Mouse (Mus musculus) gastrocnemius, postnatal 25 days (tissue): ENCODE measurements around the gene Ago1. TPM values are rescaled to one million over a fixed set of nuclear protein-coding genes. Genes with fewer than 3 reads are reported as not detected.

Experiments
- total RNA-seq, 2 experiments: library from RNA; stranded (reverse); gene quantifications; 1 replicate in 1 of 2; 2 replicates in 1 of 2; pipeline ENCODE4 v1.2.3; 2021

The Ago1 gene
- total RNA-seq, 2 experiments from 2014 or later: 5.6 to 6.8 TPM

Other genes with a start within 250 kb of the Ago1 start
- gene Map7d1, start 212.2 kb downstream of the Ago1 start, total RNA-seq: 100 to 1,000 TPM; 166 to 187 TPM
- gene Trappc3, start 206.3 kb downstream of the Ago1 start, total RNA-seq: 10 to 100 TPM; 18.0 to 21.0 TPM
- 1 to 10 TPM in 1 of 2 experiments, under 1 TPM in 1; 0.96 to 3.9 TPM for gene Col8a2, start 181.8 kb downstream of the Ago1 start, total RNA-seq
- gene Adprhl2, start 146.9 kb downstream of the Ago1 start, total RNA-seq: 1 to 10 TPM; 7.4 to 8.4 TPM
- gene Tekt2, start 142.9 kb downstream of the Ago1 start, total RNA-seq: under 1 TPM; 0.31 to 0.88 TPM
- 10 to 100 TPM; 10.5 TPM for gene Ago3, start 39.0 kb downstream of the Ago1 start, total RNA-seq
- gene Ago4, start 64.9 kb upstream of the Ago1 start, total RNA-seq: 1 to 10 TPM; 4.4 to 5.1 TPM
- 1 to 10 TPM in 1 of 2 experiments, under 1 TPM in 1; 0.61 to 1.1 TPM for gene Clspn, start 88.4 kb upstream of the Ago1 start, total RNA-seq
- gene 5730409E04Rik, start 141.2 kb upstream of the Ago1 start, total RNA-seq: 10 to 100 TPM; 14.3 to 17.8 TPM
- 10 to 100 TPM; 79.9 to 90.5 TPM for gene Psmb2, start 209.0 kb upstream of the Ago1 start, total RNA-seq